Mouse (Mus musculus) T-helper 17 cell (primary cell): Measurements from ENCODE around the gene Rcan2.

ENCODE experiments used
- in situ Hi-C, 2 experiments: fragments of 300-600 bp; cut with MboI, MseI; formaldehyde crosslinking; loops; 1 replicate in 1 of 2; 2 replicates in 1 of 2; pipeline ENCODE4 v1.15.1; 2025; ENCODE audit warnings: high pct_unique_total_duplicates in 2 of 2

Gene Rcan2

DNA sequence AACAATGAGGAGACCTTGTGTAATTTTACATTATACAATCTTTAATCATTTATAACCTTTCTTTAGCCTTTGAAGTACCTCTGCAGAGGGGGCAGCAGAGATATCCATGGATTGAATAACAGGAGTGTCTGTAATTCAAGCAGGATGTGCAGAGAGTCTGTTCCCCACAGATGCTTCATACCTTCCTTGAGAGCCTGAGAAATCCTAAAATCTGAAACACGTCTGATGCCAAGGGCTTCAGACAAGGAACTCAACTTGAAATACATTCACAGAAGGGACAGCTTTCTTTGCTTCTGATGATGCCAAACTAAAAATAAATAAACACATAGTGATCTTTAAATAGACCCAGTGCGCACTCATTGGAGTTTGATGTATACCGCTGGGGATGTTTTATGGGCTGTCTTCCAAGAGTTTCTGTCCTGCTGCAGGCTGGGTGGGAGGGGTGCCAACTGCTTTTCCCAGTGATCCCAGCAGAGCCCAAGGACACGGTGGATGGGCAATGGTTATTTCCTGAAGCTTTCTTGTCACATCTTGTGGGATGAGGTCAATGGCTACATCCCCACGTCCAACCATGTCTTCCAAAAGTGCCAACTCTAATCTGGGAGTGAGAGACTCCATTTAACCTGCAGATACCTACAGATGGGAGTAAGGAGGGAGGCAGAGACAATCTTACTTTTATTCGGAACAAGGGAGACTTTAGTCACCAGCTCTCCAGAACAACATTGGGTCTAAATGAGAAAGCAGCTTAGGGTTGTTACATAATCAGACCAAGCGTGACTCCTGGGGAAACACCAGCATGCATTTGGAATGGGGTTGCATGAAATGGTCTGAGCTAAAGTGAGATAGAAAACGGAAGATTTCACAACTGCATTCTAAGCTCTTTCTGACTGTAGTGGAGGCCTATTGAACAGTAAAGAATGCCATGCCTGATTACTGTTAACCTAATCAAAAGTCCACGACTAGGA is 102.9 kb downstream of the Rcan2 start:
- in situ Hi-C loops: no loop called here

DNA sequence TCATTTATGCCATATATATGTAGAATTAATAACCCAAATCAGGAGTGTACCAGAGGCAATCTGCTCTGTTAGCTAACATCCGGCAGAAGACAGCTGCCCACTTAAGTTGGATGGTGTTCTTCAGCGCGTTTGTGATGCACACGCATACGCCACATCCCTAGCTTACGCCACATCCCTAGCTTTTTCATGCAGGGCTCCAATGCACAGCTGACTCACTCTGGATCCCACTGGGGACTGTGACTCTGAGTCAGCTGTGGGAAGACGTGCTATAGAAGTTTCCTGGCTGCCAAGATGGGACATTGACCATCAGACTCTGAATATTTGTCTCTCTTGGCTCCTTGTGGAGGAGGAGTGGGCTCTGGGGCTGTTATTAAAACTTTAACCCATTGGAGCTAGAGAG is 103.7 kb downstream of the Rcan2 start:
- in situ Hi-C loops: no loop called here

DNA sequence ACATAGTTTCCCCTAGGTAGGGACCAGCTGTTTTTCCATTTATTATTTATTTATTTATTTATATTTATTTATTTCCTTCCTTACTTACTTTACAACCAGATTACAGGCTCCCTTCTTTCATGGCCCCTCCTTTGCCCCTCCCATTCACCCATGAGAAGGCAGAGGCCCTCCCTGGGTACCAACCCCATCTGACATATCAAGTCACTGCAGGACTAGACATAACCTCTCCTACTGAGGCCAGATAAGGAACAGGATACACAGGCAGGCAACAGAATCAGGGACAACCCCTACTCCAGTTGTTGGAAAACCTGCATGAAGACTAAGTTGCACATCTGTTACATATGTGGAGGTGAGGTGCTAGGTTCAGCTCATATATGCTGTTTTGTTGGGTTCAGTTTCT is 105.6 kb downstream of the Rcan2 start:
- in situ Hi-C loops: no loop called here

DNA sequence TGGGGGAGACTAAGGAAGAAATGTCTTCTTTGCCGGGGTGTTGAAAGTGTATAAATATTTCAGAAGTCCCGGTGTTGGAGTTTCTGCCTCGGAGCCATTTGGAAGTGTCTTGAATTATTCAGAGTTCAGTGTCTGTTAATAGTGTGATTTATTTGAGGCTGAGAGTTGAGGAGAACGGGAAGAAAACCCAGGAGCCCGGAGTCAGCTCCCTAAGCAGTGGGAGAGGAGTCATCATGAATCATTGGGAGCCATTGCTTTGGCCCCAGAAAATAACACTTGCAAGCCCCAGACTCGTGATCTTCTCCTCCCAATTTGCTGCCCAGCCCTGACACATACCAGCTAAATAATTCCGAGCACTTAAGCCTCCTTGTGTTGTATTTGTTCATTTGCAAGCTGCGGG is 115.0 kb downstream of the Rcan2 start:
- in situ Hi-C loops: no loop called here

DNA sequence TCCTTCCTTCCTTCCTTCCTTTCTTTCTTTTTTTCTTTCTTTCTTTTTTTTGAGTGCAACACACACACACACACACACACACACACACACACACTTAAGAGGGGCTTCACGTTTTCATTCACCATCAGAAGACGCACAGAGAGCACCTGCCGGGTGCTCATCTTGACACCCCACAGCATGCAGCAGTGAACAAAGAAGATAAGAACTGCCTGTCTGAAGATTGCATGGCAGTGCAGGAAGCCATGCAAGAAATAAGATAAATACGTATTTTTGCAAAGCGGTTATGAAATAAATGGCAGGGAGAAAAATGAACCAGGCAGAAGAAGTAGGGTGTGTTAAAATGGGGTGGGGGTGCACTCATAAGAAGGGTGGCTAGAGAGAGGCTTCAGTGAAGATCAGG is 116.0 kb downstream of the Rcan2 start:
- in situ Hi-C loops: no loop called here

DNA sequence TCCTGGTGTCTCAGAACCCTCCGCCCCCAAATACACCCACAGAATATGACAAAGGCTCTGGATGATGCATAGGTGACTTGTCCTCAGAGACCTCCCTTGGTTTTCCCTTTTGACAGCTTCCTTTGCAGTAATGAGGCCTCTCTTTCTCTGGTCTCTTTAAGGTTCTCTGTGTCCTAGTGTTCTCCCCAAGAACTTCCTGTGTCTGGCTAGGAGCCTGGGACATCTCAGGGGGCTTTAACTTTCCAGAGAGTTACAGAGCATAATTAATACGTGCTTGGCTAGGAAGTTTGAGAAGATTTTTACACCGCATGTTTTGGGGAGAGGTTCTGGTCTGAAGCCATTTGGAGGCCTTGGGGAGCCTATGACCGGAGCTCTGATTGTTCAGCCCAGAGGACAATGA is 128.7 kb downstream of the Rcan2 start:
- in situ Hi-C loops: no loop called here

DNA sequence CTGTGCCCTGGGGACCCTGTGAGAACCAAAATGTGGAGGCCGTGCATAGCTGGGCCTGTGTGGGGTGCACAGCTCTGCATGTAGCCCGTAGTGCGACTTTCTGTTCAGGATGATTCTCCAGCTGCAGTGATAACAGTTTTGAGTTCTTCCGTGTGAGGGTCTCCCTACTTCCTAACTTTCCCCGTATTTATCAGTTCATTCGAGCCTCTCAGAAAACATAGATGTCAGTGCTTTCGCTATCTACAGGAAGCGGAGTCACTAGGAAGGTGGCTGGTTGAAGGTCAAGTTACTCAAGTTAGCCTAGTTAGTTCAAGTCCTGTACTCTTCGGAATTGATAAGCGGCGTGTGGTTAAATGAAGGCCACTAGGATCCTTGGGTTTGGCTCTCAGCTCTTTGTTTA is 130.6 kb downstream of the Rcan2 start:
- in situ Hi-C loops: no loop called here

DNA sequence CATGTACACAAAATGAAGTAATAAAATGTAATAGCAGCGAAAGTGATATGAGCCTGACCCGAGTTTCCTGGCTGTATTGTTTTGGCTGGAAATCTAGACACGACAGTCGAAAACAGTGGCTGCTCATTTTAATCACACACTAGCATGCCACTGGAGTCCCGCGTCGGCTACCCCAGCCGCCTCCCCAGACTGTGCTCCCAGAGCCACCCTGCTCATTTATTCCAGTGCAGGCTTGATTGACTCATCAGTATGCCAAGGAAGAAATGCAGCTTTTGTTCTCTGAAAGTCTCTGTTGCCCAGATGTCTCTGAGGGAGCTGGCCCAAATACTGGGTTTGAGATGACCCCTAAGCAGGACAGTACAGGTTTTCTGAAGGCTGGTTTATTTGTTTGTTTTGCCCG is 132.9 kb downstream of the Rcan2 start:
- in situ Hi-C loops: no loop called here

DNA sequence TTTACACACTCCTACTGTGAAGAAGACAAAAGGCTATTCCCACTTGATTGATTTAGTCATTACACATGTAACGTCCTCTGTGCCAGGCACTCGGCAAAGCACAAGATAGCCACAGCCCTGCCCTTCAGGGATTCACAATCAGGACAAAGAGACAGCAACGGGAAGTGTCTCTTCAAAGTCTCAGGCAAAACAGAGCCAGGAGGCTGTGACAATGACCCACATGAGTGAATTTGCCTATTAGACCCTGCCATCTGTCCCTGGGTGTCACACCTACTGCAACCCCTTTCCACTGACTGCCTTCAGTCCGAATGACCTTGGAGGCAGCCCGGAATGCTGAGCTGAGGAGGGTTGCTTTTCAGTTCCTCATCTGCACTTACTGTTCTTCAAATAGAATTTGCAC is 151.1 kb downstream of the Rcan2 start:
- in situ Hi-C loops: no loop called here

DNA sequence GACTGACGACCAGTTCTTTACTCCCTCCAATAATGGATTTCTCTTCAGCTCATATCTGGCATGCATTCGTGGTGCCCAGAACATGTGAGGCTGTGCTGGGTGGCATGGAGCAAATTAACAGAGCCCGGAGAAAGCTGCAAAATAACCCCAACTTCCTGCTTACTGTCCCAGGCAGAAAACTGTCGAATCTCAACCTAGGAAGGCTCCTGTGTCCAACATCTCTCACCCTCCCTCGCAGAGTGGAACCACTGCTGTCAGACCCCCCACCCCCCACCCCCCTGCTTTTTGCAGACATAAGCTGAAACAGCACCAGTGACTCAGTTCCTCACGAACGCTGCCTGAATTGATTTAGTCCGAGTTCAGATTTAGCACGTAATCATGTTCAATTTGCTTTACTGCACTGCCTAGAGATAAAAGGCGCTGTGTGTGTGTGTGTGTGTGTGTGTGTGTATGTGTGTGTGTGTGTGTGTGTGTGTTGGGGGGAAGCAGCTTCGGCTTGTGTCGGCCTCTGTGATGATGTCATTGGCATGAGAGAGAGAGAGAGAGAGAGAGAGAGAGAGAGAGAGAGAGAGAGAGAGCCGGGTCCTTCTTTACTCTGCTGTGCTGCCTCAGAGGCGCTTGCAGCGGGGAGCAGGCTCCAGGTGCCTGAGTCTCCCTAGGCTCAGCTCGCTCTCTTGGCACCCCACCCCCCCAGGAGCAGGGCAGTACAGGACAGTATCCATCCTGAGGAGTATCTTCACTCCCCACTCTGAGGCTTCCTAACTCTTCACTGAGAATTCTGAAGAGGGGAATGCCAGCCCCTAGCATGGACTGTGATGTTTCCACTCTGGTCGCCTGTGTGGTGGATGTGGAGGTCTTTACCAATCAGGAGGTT is 151.7 kb downstream of the Rcan2 start:
- in situ Hi-C loops: no loop called here

DNA sequence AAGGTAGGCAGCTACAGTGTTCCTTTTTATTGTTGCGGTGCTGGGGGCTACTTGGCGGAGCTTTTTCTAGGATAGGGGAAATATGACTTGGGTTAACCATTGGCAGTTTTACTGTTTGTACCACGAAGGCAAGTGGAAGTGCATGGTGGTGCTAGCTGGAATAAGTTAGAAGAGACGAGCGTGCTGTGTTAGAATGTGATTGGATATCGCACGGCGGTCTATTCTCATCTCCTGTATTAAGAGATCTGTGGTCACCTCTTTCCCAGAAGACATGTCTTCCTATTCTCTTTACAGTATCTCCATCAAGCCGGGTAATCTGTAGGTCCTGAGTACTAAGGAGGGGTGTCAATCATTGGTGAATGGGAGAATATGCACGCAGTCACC is 152.4 kb downstream of the Rcan2 start:
- in situ Hi-C loops: no loop called here

DNA sequence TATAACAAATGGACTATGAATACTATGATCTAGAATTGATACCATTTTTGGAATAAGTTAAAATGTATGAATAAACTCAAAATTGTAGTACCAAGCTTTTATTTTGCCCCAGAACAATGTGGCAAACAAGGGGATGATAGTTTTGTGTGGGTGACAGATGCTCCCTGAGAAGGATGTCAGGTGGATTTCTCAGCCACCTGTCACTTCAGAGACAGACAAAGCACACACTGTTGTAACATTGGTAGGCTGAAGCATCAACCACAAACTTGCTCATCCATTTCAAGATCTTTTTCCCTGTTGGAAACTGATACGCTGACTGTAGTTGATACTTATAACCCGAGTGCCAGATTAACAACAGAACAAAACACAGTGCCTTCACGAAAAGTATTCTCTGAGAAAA is 158.6 kb downstream of the Rcan2 start:
- in situ Hi-C loops: loop anchor here in 1 of 2 experiments (5.0 kb wide), 1 partner anchor 37 kb away; no protein-coding TSS in a partner anchor

DNA sequence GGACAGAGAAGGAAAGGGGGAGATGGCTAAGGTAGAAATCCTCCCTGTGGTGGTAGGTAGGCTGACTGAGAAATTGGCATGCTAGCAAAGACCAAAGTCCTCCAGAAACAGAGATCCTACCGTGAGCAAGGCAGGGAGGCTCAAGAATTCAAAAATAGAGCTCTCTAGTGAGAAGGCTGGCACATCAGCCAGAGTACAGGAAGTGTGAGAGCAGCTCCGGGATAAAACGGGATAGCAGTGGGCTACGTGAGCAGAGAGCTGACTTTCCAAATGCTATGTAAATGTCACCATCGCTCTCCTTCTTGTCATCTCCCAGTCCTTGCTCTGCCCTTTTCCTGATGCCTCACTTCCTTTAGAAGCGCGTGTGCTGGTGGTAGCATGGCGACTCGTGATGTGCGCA is 168.8 kb downstream of the Rcan2 start:
- in situ Hi-C loops: no loop called here

DNA sequence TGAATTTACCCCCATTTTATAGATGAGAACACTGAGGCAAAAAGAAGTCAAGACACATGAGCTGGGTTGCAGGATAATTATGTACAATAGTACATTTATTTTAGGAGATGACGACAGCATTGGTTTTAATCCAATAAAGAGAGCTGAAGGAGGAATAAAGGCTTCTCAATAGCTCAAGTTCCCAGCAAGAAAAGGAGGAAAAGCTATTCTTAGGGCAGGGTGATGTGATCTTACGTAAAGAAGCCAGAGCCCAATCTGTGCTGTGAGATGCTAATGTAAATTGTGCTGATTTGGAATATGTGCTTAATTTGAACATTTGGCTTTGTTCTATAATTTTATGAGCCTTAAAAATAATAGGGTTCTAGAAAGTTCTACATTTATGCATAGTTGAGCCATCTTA is 176.4 kb downstream of the Rcan2 start:
- in situ Hi-C loops: no loop called here

DNA sequence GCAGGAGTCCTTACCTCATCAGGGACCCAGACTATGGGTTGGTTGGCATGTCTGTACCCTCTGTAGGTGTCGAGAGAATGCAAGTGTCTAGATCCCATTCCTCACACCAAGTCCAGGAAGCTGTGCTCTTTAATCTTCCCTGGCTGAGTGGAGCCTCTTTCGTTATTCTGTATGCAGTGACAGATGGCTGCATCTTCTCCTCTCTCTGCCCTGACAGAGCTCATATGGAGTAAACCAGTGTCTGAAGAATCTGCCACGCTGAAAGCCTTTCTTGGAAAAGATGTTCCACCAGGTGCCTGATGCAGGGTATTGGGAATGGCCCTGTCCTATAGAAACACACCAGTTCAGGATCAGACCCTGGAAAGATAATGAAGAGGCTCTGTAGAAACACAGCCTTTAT is 178.8 kb downstream of the Rcan2 start:
- in situ Hi-C loops: loop anchor here in 1 of 2 experiments (10.0 kb wide), 1 partner anchor 1935 kb away; no protein-coding TSS in a partner anchor

DNA sequence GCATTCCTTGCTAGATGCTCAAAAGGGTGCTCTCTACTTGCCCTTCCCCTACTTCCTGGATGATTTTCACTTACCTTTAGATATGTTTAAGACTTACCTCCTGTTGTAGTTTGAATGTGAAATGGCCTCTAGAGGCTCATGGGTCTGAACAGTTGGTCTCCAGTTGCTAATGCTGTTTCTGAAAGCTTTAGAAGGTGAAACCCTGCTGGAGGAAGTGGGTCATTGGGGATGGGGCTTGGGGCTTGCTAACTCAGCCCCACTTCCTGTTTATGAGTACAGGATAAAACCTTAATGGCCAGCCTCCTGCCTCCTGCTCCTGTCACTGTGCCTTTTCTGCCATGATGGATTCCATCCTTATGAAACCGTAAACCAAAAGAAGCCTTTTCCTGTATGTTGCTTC is 181.4 kb downstream of the Rcan2 start:
- in situ Hi-C loops: loop anchor here in 1 of 2 experiments (10.0 kb wide), 1 partner anchor 1938 kb away; no protein-coding TSS in a partner anchor

DNA sequence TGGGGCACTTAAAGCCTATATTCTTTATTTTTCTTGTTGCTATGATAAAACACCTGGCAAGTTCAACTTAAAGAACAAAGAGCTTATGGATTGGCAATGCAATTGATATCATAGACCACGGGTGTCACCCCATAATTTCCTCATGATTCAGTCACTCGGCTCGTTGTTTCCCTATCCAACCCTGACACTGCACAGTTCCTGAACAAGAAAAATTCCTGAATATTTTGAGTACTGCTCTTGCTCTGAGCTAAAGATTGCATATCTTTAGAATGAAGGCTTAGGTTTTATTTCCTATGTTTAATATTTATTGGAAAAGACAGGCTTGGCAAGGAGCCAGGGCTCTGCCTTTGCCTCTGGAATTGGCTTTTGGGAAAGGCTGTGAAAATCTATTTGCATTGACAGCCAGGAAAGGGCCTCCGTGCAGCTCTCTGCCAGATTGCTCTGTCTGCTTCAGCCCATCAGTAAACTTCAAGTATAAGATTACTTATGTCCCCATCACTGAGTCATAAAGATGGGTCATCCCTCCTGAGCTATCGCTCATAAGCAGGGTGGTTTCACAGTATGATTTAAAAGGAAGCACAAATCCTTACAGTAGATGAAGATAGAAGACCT is 188.3 kb downstream of the Rcan2 start:
- in situ Hi-C loops: loop anchor here in 1 of 2 experiments (10.0 kb wide), 1 partner anchor 1945 kb away; no protein-coding TSS in a partner anchor

DNA sequence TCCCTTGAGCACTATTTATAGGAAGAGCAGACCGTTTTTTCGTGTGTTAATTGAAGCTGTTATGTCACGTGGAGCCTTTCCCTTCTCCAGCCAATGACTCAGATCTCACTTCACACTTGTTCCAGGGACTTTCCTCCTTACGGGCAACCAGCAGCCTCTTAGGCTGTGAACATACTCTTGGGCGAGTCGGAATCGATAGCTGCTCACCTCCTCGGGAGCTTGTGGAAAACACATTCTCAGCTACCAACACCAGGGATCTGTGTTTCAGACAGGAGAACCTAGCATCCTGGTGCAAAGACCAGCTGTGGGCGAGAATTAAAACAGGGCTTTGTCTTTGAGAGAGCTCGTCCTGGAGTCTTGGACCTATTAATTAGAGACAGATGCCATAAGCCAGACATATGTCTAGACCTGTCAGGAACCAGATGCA is 189.8 kb downstream of the Rcan2 start:
- in situ Hi-C loops: no loop called here

DNA sequence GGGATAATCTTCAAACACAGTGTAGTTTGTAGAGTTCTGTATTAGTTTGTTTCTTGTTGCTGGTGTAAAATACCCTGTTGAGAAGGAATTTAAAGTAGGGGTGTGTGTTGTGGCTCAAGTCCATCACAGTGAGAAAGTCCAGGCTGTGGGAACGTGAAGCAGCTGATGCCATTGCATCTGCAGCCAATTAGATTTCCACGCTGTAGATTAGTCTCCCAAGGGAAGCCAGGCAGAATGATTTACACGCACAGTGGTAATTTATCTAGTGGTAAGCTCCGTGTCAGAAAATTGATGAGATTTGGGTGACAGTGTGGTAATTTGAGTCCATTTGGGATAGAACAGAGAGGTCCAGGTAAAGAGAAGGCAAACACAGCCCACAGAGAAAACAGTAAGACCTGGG is 192.9 kb downstream of the Rcan2 start:
- in situ Hi-C loops: no loop called here

DNA sequence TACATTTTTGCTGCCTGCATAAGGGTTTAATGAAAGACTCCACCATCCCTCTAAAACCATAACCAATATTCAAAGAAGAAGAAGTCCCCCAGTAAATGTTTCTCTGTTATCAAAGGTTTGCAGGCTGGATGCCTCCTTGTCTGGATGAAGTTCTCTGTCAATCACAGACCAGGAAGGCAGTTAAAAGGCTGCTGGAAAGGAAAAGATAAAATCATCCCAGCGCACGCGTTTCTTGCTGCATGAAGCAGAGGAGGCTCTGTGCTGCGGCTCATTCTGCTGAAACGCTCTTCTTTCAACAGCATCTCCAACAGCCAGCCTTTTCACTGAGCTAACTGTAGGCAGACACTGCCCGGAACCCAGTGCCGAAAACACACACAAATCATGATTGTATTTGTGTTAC is 196.4 kb downstream of the Rcan2 start:
- in situ Hi-C loops: no loop called here

DNA sequence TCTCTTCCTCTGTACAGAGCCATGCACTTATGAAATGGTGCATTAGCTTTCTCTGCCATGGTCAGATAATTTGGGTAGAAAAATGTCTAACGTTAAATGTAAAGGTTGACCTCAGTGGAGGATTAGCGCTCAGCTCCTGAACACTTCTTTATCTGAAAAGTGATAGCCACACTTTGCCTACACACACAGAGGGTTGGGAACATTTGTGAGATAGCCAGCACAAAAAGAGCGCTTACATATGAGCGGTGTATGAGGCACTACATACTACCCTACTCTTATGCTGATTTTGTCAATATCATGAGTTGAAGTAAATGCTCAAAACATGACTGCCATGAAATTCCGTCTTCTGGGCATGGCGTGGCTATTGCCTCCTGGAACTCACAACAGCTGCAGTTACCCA is 196.9 kb downstream of the Rcan2 start:
- in situ Hi-C loops: no loop called here

DNA sequence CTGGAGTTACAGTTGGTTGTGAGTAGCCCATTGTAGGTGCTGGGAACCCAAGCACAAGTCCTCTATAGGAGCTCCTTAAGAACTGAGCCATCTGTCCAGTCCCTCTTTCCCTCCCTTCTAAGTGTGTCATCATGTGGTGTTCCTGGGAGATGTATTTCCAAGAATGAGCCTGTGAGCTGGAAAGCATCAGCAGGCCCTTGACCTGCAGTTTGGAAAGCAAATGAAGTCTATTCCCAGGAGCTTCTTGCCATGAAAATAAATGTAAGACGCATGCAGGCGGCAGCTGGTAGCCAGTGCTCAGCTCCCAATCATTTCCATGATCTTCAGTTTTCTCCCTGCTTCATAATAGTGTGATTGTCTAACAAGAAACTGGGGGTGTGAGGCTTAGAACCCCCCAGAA is 203.2 kb downstream of the Rcan2 start:
- in situ Hi-C loops: no loop called here
